Mouse (Mus musculus) heart, adult 11 months (tissue): ENCODE results near the gene Dip2b.

Experiments
- DNase-seq: peaks from one replicate; pipeline ENCODE4 v3.0.0; 2022

Dip2b gene

DNA sequence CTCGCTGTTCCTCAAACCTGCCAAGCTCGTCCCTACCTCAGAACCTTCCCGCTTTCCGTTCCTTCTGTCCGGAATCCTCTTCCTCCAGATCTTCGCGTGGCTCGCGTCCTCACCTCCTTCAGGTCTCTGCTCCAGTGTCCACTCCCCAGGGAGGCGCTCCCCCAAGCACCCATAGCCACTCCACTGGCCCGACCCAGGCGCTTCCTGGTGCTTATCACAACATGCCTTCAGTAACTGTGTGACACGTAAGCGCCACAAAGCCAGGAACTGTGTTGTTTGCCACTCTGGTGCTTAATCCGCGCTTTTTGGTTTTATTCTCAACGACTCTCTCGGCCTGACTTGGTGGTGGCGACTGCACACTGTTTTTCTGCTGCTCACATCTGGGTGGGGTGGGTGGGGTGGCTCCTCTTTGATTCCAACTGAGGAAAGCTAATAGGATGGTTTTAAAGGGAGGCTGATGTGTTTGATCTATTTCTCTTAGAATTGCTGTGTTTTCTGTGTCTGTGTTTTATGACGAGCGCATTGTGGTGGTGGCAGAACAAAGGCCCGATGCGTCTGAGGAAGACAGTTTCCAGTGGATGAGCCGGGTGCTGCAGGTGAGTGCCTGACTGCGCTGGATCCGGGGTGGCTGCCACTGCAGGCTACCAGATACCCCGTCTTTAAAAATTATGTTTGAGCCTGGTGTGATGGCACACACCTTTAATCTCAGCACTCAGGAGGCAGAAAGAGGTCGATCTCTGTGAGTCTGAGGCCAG, 144.2 kb downstream of the Dip2b start:
- DNase-seq = no peak

GRCm38 (mm10) chr15:100183510-100183909, 145.0 kb downstream of the Dip2b start:
- DNase-seq = no peak

GRCm38 (mm10) chr15:100184821-100185496, 146.5 kb downstream of the Dip2b start:
- DNase-seq = no peak

- no peak for DNase-seq
Measured at GRCm38 (mm10) chr15:100186234-100186633, 147.8 kb downstream of the Dip2b start.

- no peak for DNase-seq
Measured at GRCm38 (mm10) chr15:100186882-100187672, 148.6 kb downstream of the Dip2b start.

- DNase-seq = no peak
Measured at GRCm38 (mm10) chr15:100188542-100188941, 150.1 kb downstream of the Dip2b start.

- DNase-seq = no peak
Measured at GRCm38 (mm10) chr15:100188962-100189404, 150.5 kb downstream of the Dip2b start.

- peak; percentile 94 for DNase-seq
Measured at GRCm38 (mm10) chr15:100190083-100190482, 151.6 kb downstream of the Dip2b start.

- peak; percentile 95 for DNase-seq
Measured at GRCm38 (mm10) chr15:100198983-100199745, 160.7 kb downstream of the Dip2b start.

DNA sequence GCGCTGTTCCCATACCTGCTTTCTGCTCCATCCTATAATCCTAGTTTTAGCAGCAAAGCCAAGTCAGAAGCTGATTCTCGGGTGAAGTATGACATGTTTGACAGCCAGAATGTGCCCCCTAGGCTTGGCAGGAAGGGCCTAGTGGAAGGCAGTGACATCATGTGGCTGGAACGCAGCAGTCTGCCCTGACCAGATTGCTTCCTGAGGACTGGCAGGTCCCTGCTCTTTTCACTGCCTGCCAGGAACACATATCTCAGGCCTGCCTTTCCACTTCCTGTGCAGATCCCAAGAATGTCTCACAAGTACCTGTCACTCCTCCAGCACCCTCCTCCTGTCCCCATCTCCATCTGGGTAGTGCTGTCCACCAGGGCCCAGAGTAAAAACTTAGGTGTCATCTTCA, 161.3 kb downstream of the Dip2b start:
- DNase-seq = peak; percentile 98

GRCm38 (mm10) chr15:100201806-100202205, 163.3 kb downstream of the Dip2b start:
- DNase-seq = no peak

DNA sequence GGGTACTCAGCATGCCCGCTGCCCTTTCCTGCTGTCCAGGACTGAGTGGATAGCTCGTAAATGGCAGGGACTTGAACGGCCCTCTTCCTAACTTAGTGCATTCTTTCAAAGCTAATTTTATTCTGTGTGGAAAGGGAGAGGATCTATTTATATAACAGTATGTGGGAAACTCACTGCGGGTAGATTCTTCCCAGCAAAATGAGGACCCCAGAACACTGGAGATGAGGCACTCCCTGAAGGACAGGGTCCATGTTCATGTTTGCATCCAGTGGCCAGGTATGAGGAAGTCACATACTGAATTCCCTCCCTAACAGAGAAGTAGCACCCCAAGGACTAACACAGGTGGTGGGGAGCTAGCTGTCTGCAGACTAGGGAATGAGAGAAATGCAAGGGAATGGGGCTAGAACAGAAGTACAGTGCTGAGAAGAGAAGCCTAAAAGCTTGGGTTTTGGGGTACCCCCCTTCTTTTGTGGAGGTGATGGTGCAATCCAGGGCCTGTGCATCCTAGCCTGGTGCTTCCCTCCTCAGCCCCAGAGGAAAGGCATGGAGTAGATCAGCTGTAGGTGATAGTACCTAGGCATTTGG, 164.1 kb downstream of the Dip2b start:
- no peak for DNase-seq

DNA sequence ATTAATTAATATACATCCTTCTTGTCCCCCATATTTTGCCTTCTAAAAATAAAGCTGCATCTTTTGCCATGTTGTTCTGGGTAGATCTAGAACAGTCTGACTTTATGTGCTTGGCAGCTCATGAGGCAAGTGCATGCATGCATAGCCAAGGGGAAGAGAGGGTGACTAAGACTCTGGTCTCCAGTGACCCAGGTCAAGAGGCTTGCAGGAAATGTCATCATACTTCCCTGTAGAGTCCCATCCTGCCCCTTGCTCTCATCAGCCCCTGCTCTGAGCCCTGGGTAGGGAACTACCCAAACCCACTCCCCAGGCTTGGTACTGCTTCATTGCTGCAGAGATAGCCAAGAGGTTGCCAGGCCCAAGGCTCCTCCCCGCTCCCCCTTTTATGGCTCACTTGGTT, 166.1 kb downstream of the Dip2b start:
- no peak for DNase-seq

GRCm38 (mm10) chr15:100210013-100210412, 171.5 kb downstream of the Dip2b start:
- no peak for DNase-seq

DNA sequence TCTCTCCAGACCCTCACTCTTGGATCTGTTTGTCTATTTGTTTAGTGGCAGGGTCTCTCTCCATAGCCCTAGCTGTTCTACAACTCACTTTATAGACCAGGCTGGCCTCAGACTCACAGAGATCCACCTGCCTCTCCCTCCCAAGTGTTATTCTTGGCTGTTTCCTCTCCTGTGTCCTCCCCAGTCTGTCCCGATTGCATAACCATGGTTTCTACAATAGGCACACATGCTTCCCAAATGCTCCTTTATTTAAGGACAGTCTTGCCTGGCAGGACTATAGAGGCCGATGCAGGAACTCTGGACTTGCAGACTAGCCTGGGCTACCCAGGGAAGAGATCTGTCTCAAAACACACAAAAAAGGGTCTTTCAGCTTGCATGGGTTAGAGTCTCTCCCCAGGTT, 174.9 kb downstream of the Dip2b start:
- DNase-seq = no peak

- DNase-seq = no peak
Measured at GRCm38 (mm10) chr15:100215092-100215491, 176.6 kb downstream of the Dip2b start.

- DNase-seq = peak; percentile 90
Measured at GRCm38 (mm10) chr15:100216173-100216572, 177.7 kb downstream of the Dip2b start.

DNA sequence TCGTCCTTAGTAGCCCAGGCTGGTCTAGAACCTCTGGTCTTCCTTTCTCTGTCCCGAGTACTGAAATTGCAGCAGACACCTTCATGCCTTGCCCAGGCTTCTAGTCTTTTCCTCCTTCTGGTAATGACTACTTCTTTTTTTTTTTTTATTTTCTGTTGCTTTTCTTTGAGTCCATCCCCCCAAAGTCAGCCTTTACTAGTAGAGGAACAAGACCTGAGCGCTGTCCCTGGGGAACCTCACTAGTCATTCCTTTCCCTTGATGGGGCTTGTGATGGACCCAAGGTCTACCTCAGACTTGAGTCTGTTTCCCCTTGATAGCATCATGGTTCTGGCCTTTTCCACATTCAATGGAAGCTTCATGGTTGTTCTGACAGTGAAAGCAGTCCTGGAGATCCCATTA, 179.6 kb downstream of the Dip2b start:
- no peak for DNase-seq

DNA sequence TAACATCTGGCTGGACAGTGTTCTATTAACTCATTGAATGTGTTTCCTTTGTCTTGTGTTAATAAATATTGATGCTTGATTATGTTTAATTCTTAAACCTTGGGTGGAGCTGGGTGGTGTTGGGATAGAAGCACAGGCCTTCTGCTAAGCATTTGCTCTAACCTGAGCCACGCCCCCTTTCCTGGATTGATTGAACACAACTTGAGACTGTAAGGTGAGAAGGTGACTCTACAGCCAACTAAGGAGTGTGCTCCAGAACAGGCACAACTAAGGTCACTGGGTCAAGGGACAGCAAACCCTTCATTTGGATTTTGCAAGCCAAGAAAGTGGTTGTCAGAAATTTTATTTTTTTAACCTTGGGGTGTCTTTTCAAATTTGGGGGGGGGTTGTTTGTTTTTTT, 180.9 kb downstream of the Dip2b start:
- DNase-seq = no peak

- no peak for DNase-seq
Measured at GRCm38 (mm10) chr15:100220916-100221315, 182.5 kb downstream of the Dip2b start.

GRCm38 (mm10) chr15:100225381-100225780, 186.9 kb downstream of the Dip2b start:
- no peak for DNase-seq

DNA sequence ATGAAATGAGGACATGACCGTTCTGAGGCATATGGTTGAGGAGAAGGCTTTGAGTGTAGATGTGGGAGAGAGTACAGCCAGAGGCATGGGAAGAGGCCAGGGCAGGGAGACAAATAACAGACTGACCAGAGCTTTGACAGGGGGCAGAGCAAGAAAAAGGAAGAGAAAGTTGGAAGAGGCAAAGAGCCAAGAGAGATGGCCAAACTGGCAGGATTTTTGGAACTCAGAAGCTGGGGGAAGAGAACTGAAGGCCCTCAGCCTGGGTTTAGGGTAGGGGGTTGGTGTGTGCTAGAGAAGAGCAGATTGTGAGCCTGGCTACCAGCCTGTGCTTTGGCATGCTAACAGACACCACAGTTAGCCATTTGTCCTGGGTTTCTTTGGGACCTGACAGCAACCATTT, 187.4 kb downstream of the Dip2b start:
- no peak for DNase-seq
